Mouse (Mus musculus) hindbrain, embryonic 11.5 days (tissue): ENCODE results near the gene Serping1. TPM values are rescaled to one million over a fixed set of nuclear protein-coding genes. Genes with fewer than 3 reads are reported as not detected.

Experiments
- ATAC-seq: fragments of 200-750 bp; cut with Nextera tagmentation; 2 replicates; pipeline ENCODE4 v1.8.0; 2017; ENCODE audit warnings: mild to moderate bottlenecking, moderate TSS enrichment, moderate library complexity; ENCODE audit not compliant: low FRiP score
- DNase-seq: peaks from one replicate; pipeline ENCODE4 v3.0.0-alpha.2; 2015; ENCODE audit warnings: low spot score
- H3K27ac ChIP-seq: fragments of 300-500 bp; sonication (generic); 2 replicates; pipeline ENCODE4 v1.5.1; 2014; ENCODE audit warnings: mild to moderate bottlenecking, low read depth, low read length
- H3K27me3 ChIP-seq: fragments of 300-500 bp; sonication (generic); 2 replicates; pipeline ENCODE4 v1.6.1; 2014; ENCODE audit warnings: mild to moderate bottlenecking, low read length, moderate library complexity, mixed read lengths; ENCODE audit not compliant: control insufficient read depth, insufficient read depth
- H3K36me3 ChIP-seq: fragments of 300-500 bp; sonication (generic); 2 replicates; pipeline ENCODE4 v1.6.1; 2014; ENCODE audit warnings: mild to moderate bottlenecking, low read length, moderate library complexity, mixed read lengths; ENCODE audit not compliant: control insufficient read depth, insufficient read depth
- H3K4me1 ChIP-seq: fragments of 300-500 bp; sonication (generic); replicated peaks from 2 replicates; pipeline ENCODE4 v1.6.1; 2014; ENCODE audit warnings: low read length, mixed read lengths; ENCODE audit not compliant: control insufficient read depth, insufficient read depth
- H3K4me2 ChIP-seq: fragments of 300-500 bp; sonication (generic); replicated peaks from 2 replicates; pipeline ENCODE4 v1.6.1; 2014; ENCODE audit warnings: mild to moderate bottlenecking, low read depth, low read length
- H3K4me3 ChIP-seq: fragments of 300-500 bp; sonication (generic); 2 replicates; pipeline ENCODE4 v1.5.1; 2014; ENCODE audit warnings: low read depth, low read length
- H3K9ac ChIP-seq: fragments of 300-500 bp; sonication (generic); 2 replicates; pipeline ENCODE4 v1.6.1; 2014; ENCODE audit warnings: low read depth, low read length
- H3K9me3 ChIP-seq: fragments of 300-500 bp; sonication (generic); 2 replicates; pipeline ENCODE4 v1.6.1; 2016; ENCODE audit warnings: low read length; ENCODE audit not compliant: control insufficient read depth
- WGBS: fragments of 180-500 bp; shearing (Covaris S2); extraction: QIAGEN DNeasy Blood & Tissue Kit; methylation state at CpG from one replicate; pipeline ENCODE4 v1.1.7; 2014; 5-methylcytosine and 5-hydroxymethylcytosine counted together
- polyA plus RNA-seq: library from polyadenylated mRNA; unstranded; fragments of >200 nt; fragmentation: Nextera tagmentation; extraction: Ambion mirVana; gene quantifications from 2 replicates; pipeline ENCODE4 v1.2.1, GENCODE M21; 2014

The Serping1 gene
- 38.0 and 46.1 TPM in 2 replicates for polyA plus RNA-seq

GRCm38 (mm10) chr2:84775241-84775640 is at the start of gene Serping1:
Serping1 (minus strand) TSS chr2:84775444.
- ATAC-seq: peak; percentile 60
- H3K9me3 ChIP-seq: no peaks in the 10 kb centered on the region
- DNase-seq: peak; percentile 38
- 52% methylated on average over 9 of the region's 9 CpGs for WGBS
- peak within 1 kb of the TSS; percentile 50 for H3K9ac ChIP-seq
- H3K4me2 ChIP-seq: peak within 1 kb of the TSS; percentile 42
- H3K27ac ChIP-seq: peak within 1 kb of the TSS; percentile 84
- 0 out of 2 replicates have a peak, but pooled peaks cover 3% of the 10 kb centered on the region for H3K4me1 ChIP-seq
- no peaks in the 10 kb centered on the region for H3K36me3 ChIP-seq
- no peaks in the 10 kb centered on the region for H3K27me3 ChIP-seq
- H3K4me3 ChIP-seq: peak within 1 kb of the TSS; percentile 24

GRCm38 (mm10) chr2:84823237-84823636 is 48.0 kb upstream of the Serping1 start:
- WGBS: 63% methylated on average over 2 of the region's 2 CpGs
- ATAC-seq: no peak
- H3K9ac ChIP-seq: no peak overlapping the region
- H3K27ac ChIP-seq: no peak overlapping the region
- H3K4me2 ChIP-seq: no peak overlapping the region
- no peaks in the 10 kb centered on the region for H3K27me3 ChIP-seq
- no peaks in the 10 kb centered on the region for H3K9me3 ChIP-seq
- no peak for DNase-seq
- H3K36me3 ChIP-seq: no peaks in the 10 kb centered on the region
- no peak overlapping the region for H3K4me3 ChIP-seq
- H3K4me1 ChIP-seq: peaks cover 4% of the 10 kb centered on the region

DNA sequence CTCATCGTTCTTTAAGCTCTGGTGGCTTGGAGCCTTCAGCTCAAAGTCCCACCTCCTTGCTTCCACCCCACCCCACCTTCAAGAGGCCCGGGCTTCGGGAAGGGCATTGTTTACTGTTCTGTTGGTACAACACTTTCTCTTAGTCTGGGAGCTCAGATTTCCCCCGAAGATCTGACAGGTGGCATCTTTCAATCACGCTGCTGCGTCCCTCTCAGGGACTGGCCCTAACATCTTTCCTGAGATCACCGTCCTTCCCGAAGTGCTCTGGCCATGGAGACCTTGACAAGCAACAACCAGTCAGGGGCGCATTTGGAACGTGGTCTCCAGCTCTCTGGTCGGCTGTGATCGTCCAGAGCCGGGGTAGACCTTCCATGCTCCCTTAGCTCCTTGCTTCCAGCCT is 47.3 kb upstream of the Serping1 start, which contains the start of gene Smtnl1:
Gene Smtnl1 (minus strand): TSS at position 101 of the 400 bp plus-strand sequence.
- 72% methylated on average over 13 of the region's 13 CpGs for WGBS
- no peaks in the 10 kb centered on the region for H3K36me3 ChIP-seq
- peaks cover 2% of the 10 kb centered on the region for H3K4me1 ChIP-seq

DNA sequence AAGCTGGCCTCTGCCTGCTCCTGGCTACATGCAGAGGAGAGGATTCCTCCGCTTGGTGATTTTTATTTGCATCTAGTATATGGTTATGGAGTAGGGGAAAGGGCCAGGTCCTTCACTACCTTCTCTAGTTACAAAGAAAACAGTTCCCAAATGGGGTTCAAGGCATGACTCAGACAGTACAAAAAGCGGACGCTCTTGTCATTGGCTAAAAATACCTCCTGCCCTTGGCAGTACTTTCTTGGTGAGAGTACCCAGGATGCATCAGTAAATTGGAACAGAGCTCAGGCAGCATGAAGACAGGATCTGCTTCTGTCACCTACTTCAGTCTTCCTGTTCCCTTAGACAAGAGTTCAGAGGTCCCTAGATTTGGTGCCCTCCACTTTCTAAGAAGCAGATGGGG is 44.6 kb upstream of the Serping1 start:
- ATAC-seq (no peak), DNase-seq (no peak)
- H3K4me2 ChIP-seq: no peak overlapping the region
- H3K4me3 ChIP-seq: no peak overlapping the region
- WGBS: 71% methylated on average over 3 of the region's 3 CpGs
- no peaks in the 10 kb centered on the region for H3K36me3 ChIP-seq
- no peaks in the 10 kb centered on the region for H3K27me3 ChIP-seq
- no peak overlapping the region for H3K27ac ChIP-seq
- H3K4me1 ChIP-seq: no peaks in the 10 kb centered on the region
- H3K9me3 ChIP-seq: no peaks in the 10 kb centered on the region
- H3K9ac ChIP-seq: no peak overlapping the region

More for the DNA sequence above, 47.3 kb upstream of the Serping1 start, which contains the start of gene Smtnl1:
- Histone ChIP-seq H3K27ac (no peak within 1 kb of the TSS), H3K9me3 (no peaks in the 10 kb centered on the region), H3K9ac (no peak within 1 kb of the TSS), H3K4me3 (no peak within 1 kb of the TSS), H3K4me2 (no peak within 1 kb of the TSS), H3K27me3 (no peaks in the 10 kb centered on the region)
- no peak for ATAC-seq
- no peak for DNase-seq

GRCm38 (mm10) chr2:84812676-84813075 is 37.4 kb upstream of the Serping1 start:
- no peaks in the 10 kb centered on the region for H3K36me3 ChIP-seq
- no peaks in the 10 kb centered on the region for H3K9me3 ChIP-seq
- 80% methylated on average over 6 of the region's 6 CpGs for WGBS
- no peak overlapping the region for H3K27ac ChIP-seq
- DNase-seq (no peak), ATAC-seq (no peak)
- no peak overlapping the region for H3K9ac ChIP-seq
- H3K4me1 ChIP-seq: no peaks in the 10 kb centered on the region
- H3K4me2 ChIP-seq: no peak overlapping the region
- no peaks in the 10 kb centered on the region for H3K27me3 ChIP-seq
- no peak overlapping the region for H3K4me3 ChIP-seq

GRCm38 (mm10) chr2:84811880-84812279 is 36.6 kb upstream of the Serping1 start:
- Histone ChIP-seq H3K9me3 (no peaks in the 10 kb centered on the region), H3K4me1 (no peaks in the 10 kb centered on the region), H3K36me3 (no peaks in the 10 kb centered on the region), H3K4me2 (no peak overlapping the region), H3K9ac (no peak overlapping the region), H3K27ac (no peak overlapping the region), H3K4me3 (no peak overlapping the region), H3K27me3 (no peaks in the 10 kb centered on the region)
- 87% methylated on average over 7 of the region's 7 CpGs for WGBS
- DNase-seq (no peak), ATAC-seq (no peak)

GRCm38 (mm10) chr2:84810886-84811577 is 35.8 kb upstream of the Serping1 start:
- H3K4me3 ChIP-seq: no peak overlapping the region
- no peak overlapping the region for H3K9ac ChIP-seq
- peak; percentile 68 for ATAC-seq
- H3K4me1 ChIP-seq: no peaks in the 10 kb centered on the region
- peak overlapping the region; percentile 11 for H3K4me2 ChIP-seq
- 40% methylated on average over 26 of the region's 26 CpGs for WGBS
- H3K36me3 ChIP-seq: no peaks in the 10 kb centered on the region
- no peaks in the 10 kb centered on the region for H3K9me3 ChIP-seq
- no peak overlapping the region for H3K27ac ChIP-seq
- peak; percentile 91 for DNase-seq
- H3K27me3 ChIP-seq: no peaks in the 10 kb centered on the region

- Histone ChIP-seq H3K9ac (no peak overlapping the region), H3K27ac (no peak overlapping the region), H3K27me3 (no peaks in the 10 kb centered on the region), H3K4me2 (no peak overlapping the region), H3K4me3 (no peak overlapping the region), H3K36me3 (no peaks in the 10 kb centered on the region), H3K9me3 (no peaks in the 10 kb centered on the region), H3K4me1 (no peaks in the 10 kb centered on the region)
- 83% methylated on average over 6 of the region's 6 CpGs for WGBS
- DNase-seq: no peak
- ATAC-seq: peak; percentile 26; the same call in 1 of the 2 replicates
These were observed 35.3 kb upstream of the Serping1 start for GRCm38 (mm10) chr2:84810526-84810885.

- DNase-seq: no peak
- H3K4me3 ChIP-seq: no peak overlapping the region
- no peak overlapping the region for H3K4me2 ChIP-seq
- ATAC-seq: no peak
- H3K4me1 ChIP-seq: no peaks in the 10 kb centered on the region
- no peak overlapping the region for H3K27ac ChIP-seq
- no peak overlapping the region for H3K9ac ChIP-seq
- no peaks in the 10 kb centered on the region for H3K36me3 ChIP-seq
- no peaks in the 10 kb centered on the region for H3K9me3 ChIP-seq
- H3K27me3 ChIP-seq: no peaks in the 10 kb centered on the region
These were observed 34.1 kb upstream of the Serping1 start for GRCm38 (mm10) chr2:84809330-84809729.
